10 mouse cellular contexts compared by ENCODE assay signal in genomic region chr10:59786289-59786688, GRCm38 (mm10).
DNase-seq lines count a peak whose midpoint lies in the region; ATAC-seq lines count a peak whose summit lies in the region.
"Had no signal": no experiment of that assay in that cellular context is flagged by ENCODE, and none has a peak within 500 bp of the region (broad histone marks: within the 10 kb centered on the region; RNA-seq: fewer than 3 reads in every experiment).

No protein-coding gene starts in this region.

- H3K4me3 ChIP-seq in heart, embryonic 10.5 days, result no peak overlapping the region
- H3K4me3 ChIP-seq in heart, embryonic 11.5 days (ENCODE audit: low read depth, low read length), result no peak overlapping the region
- no peak overlapping the region for H3K4me3 ChIP-seq in hindbrain, embryonic 16.5 days (ENCODE audit: low read length)
- H3K4me3 ChIP-seq: limb, embryonic 13.5 days had no signal

- DNase-seq in cerebellum, adult 11-12 months, result peak; percentile 25
- no peak for DNase-seq in cerebellum, postnatal 25 days
- peak; percentile 67 for DNase-seq in heart, embryonic 10.5 days (ENCODE audit: low spot score)
- peak; percentile 39 for DNase-seq in 3T3-L1 (ENCODE audit: low read depth, low spot score)
- DNase-seq in urinary bladder, postnatal 25 days (ENCODE audit: low spot score), result no peak
- no peak for DNase-seq in lung, adult 18-20 months
- DNase-seq: kidney, adult 11 months had no signal

- H3K27me3 ChIP-seq in heart, embryonic 10.5 days (ENCODE audit: insufficient read depth, poor library complexity, severe bottlenecking), result no peaks in the 10 kb centered on the region
- H3K27me3 ChIP-seq in heart, embryonic 11.5 days (ENCODE audit: control insufficient read depth, insufficient read depth, low read length), result no peaks in the 10 kb centered on the region
- H3K27me3 ChIP-seq in hindbrain, embryonic 16.5 days (replicated peaks; ENCODE audit: control insufficient read depth, insufficient read depth, low read length), result no peaks in the 10 kb centered on the region
- H3K27me3 ChIP-seq: limb, embryonic 13.5 days had no signal

- 70% methylated on average over 5 of the region's 5 CpGs for WGBS in heart, embryonic 10.5 days
- WGBS in heart, embryonic 11.5 days (ENCODE audit: insufficient replicate concordance), result 68% methylated on average over 5 of the region's 5 CpGs
- 30% methylated on average over 5 of the region's 5 CpGs for WGBS in hindbrain, embryonic 16.5 days

- H3K36me3 ChIP-seq in heart, embryonic 10.5 days, result peaks cover 5% of the 10 kb centered on the region; the same call in 1 of the 2 replicates
- H3K36me3 ChIP-seq in heart, embryonic 11.5 days (ENCODE audit: control insufficient read depth, insufficient read depth, low read length), result no peaks in the 10 kb centered on the region
- 0 out of 2 replicates have a peak, but pooled peaks cover 4% of the 10 kb centered on the region for H3K36me3 ChIP-seq in hindbrain, embryonic 16.5 days (ENCODE audit: control insufficient read depth, insufficient read depth, low read length)

- no peak overlapping the region for H3K27ac ChIP-seq in heart, embryonic 10.5 days
- H3K27ac ChIP-seq in heart, embryonic 11.5 days (ENCODE audit: low read depth, low read length), result no peak overlapping the region
- no peak overlapping the region for H3K27ac ChIP-seq in hindbrain, embryonic 16.5 days (ENCODE audit: low read depth, low read length)
- H3K27ac ChIP-seq: limb, embryonic 13.5 days had no signal

- H3K4me1 ChIP-seq in heart, embryonic 10.5 days, result 0 out of 2 replicates have a peak, but pooled peaks cover 4% of the 10 kb centered on the region
- H3K4me1 ChIP-seq in heart, embryonic 11.5 days (ENCODE audit: control insufficient read depth, insufficient read depth, low read length), result no peaks in the 10 kb centered on the region
- H3K4me1 ChIP-seq in hindbrain, embryonic 16.5 days (ENCODE audit: control insufficient read depth, insufficient read depth, low read depth, low read length), result peaks cover 13% of the 10 kb centered on the region

- no peak overlapping the region for H3K9ac ChIP-seq in heart, embryonic 11.5 days (ENCODE audit: low read depth, low read length)
- H3K9ac ChIP-seq in hindbrain, embryonic 16.5 days (ENCODE audit: low read depth, low read length), result no peak overlapping the region
- H3K9ac ChIP-seq: limb, embryonic 13.5 days had no signal

- ATAC-seq in heart, embryonic 11.5 days (replicated peaks; ENCODE audit: insufficient number of reproducible peaks, low FRiP score, low TSS enrichment), result no peak
- peak; percentile 64; the same call in 1 of the 2 replicates for ATAC-seq in hindbrain, embryonic 16.5 days

- no peaks in the 10 kb centered on the region for H3K9me3 ChIP-seq in heart, embryonic 10.5 days
- H3K9me3 ChIP-seq in heart, embryonic 11.5 days (replicated peaks; ENCODE audit: control insufficient read depth, low read length), result no peaks in the 10 kb centered on the region
- no peaks in the 10 kb centered on the region for H3K9me3 ChIP-seq in hindbrain, embryonic 16.5 days (ENCODE audit: control insufficient read depth, low read length)
- H3K9me3 ChIP-seq: limb, embryonic 13.5 days had no signal

- H3K4me2 ChIP-seq in heart, embryonic 11.5 days, result no peak overlapping the region
- H3K4me2 ChIP-seq in hindbrain, embryonic 16.5 days (ENCODE audit: low read length), result no peak overlapping the region
- H3K4me2 ChIP-seq: limb, embryonic 13.5 days had no signal

Comparison
In these comparisons a context has a peak if more than half of its experiments do, and no peak if none do; other contexts are left out.
1. DNase-seq: peak in cerebellum, adult 11-12 months (single experiment), heart, embryonic 10.5 days (single experiment) and 3T3-L1 (single experiment); none in cerebellum, postnatal 25 days (0 of 2), urinary bladder, postnatal 25 days (single experiment) and lung, adult 18-20 months (0 of 2).